Mouse (Mus musculus): ENCODE measurements around the gene Vmn1r76. TPM values are rescaled to one million over a fixed set of nuclear protein-coding genes. Genes with fewer than 3 reads are reported as not detected.

Gene Vmn1r76
- total RNA-seq (2022) = not detected

DNA sequence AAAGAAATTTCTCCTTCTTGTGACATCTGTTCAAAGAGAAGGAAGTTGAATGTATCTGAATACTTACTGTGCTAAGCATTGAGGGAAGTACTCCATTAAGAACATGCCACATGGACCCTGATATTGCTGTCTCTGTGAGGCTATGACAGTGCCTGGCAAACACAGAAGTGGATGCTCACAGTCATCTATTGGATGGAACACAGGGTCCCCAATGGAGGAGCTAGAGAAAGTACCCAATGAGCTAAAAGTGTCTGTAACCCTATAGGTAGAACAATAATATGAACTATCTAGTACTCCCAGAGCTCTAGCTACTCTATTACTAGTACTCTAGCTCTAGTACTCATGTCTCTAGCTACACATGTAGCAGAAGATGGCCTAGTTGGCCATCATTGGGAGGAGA lies at the start of gene Vmn1r76:
TSS of gene Vmn1r76 (minus strand) at position 101 of the 400 bp plus-strand sequence.
- DNase-seq = no peak

GRCm38 (mm10) chr7:11972611-11973010 lies 34.6 kb upstream of the Vmn1r76 start:
- no peak for DNase-seq

GRCm38 (mm10) chr7:11947991-11948390 lies 10.0 kb upstream of the Vmn1r76 start:
- no peak for DNase-seq

GRCm38 (mm10) chr7:11874330-11874729 lies 63.7 kb downstream of the Vmn1r76 start, which contains the start of gene Vmn1r75:
TSS of gene Vmn1r75 (plus strand) at chr7:11874630.
- DNase-seq = no peak

Other genes with a start within 250 kb of the Vmn1r76 start
- gene Vmn1r73, start 207.9 kb downstream of the Vmn1r76 start, total RNA-seq (2022) = not detected
- not detected for gene Vmn1r74, start 104.2 kb downstream of the Vmn1r76 start, total RNA-seq (2022)
- gene Vmn1r75, start 63.6 kb downstream of the Vmn1r76 start, total RNA-seq (2022) = not detected
- not detected for gene Vmn1r77, start 98.5 kb upstream of the Vmn1r76 start, total RNA-seq (2022)
- not detected for gene Vmn1r78, start 212.0 kb upstream of the Vmn1r76 start, total RNA-seq (2022)
- gene Vmn1r79, start 233.1 kb upstream of the Vmn1r76 start, total RNA-seq (2022) = under 1 TPM in 1 of 4 experiments, not detected in 3; 0.03 TPM

All from adrenal gland, adult 8-10 months (tissue).